Mouse (Mus musculus) lung, adult 18-20 months (tissue): Measurements from ENCODE around the gene Col24a1.
"Not testable (repeated sequence)": the region's sequence is repeated elsewhere in the genome, so short reads cannot be mapped to it uniquely, and the experiment has no call there.

Experiments
- DNase-seq, 2 experiments: peaks; one replicate each; pipeline ENCODE4 v3.0.0; 2022; ENCODE audit warnings: mixed read lengths in 2 of 2

Gene Col24a1

GRCm38 (mm10) chr3:145356865-145357487 lies 64.7 kb downstream of the Col24a1 start:
- no peak for DNase-seq

- no peak for DNase-seq
These were observed 73.0 kb downstream of the Col24a1 start for GRCm38 (mm10) chr3:145365227-145365626.

- DNase-seq: no peak
These were observed 75.0 kb downstream of the Col24a1 start for GRCm38 (mm10) chr3:145367176-145367717.

- no peak for DNase-seq
These were observed 84.0 kb downstream of the Col24a1 start for GRCm38 (mm10) chr3:145376298-145376697.

GRCm38 (mm10) chr3:145383095-145383494 lies 90.8 kb downstream of the Col24a1 start:
- DNase-seq: no peak

GRCm38 (mm10) chr3:145386434-145386833 lies 94.2 kb downstream of the Col24a1 start:
- no peak for DNase-seq

GRCm38 (mm10) chr3:145390681-145391080 lies 98.4 kb downstream of the Col24a1 start:
- DNase-seq: no peak

GRCm38 (mm10) chr3:145391986-145392659 lies 99.9 kb downstream of the Col24a1 start:
- DNase-seq: no peak

GRCm38 (mm10) chr3:145399173-145399572 lies 106.9 kb downstream of the Col24a1 start:
- no peak for DNase-seq

GRCm38 (mm10) chr3:145402257-145402656 lies 110.0 kb downstream of the Col24a1 start:
- DNase-seq: no peak

GRCm38 (mm10) chr3:145402994-145403393 lies 110.7 kb downstream of the Col24a1 start:
- DNase-seq: no peak

- peak in 1 of 2 experiments; percentile 5 for DNase-seq
These were observed 115.8 kb downstream of the Col24a1 start for GRCm38 (mm10) chr3:145408045-145408444.

GRCm38 (mm10) chr3:145412137-145412536 lies 119.9 kb downstream of the Col24a1 start:
- DNase-seq: no peak

GRCm38 (mm10) chr3:145414362-145414761 lies 122.1 kb downstream of the Col24a1 start:
- DNase-seq: no peak

GRCm38 (mm10) chr3:145417809-145418208 lies 125.5 kb downstream of the Col24a1 start:
- DNase-seq: no peak

GRCm38 (mm10) chr3:145420421-145420820 lies 128.1 kb downstream of the Col24a1 start:
- no peak for DNase-seq

GRCm38 (mm10) chr3:145422044-145422443 lies 129.8 kb downstream of the Col24a1 start:
- DNase-seq: no peak

GRCm38 (mm10) chr3:145438352-145438751 lies 146.1 kb downstream of the Col24a1 start:
- no peak for DNase-seq

- no peak for DNase-seq
These were observed 146.8 kb downstream of the Col24a1 start for GRCm38 (mm10) chr3:145439086-145439485.

GRCm38 (mm10) chr3:145440993-145441392 lies 148.7 kb downstream of the Col24a1 start:
- DNase-seq: no peak

GRCm38 (mm10) chr3:145442268-145442667 lies 150.0 kb downstream of the Col24a1 start:
- no peak for DNase-seq

- not testable (repeated sequence) for DNase-seq
These were observed 150.9 kb downstream of the Col24a1 start for GRCm38 (mm10) chr3:145443167-145443566.

GRCm38 (mm10) chr3:145457039-145457438 lies 164.8 kb downstream of the Col24a1 start:
- no peak for DNase-seq

- DNase-seq: no peak
These were observed 170.1 kb downstream of the Col24a1 start for GRCm38 (mm10) chr3:145462351-145462750.
